Mouse (Mus musculus): Measurements from ENCODE around the gene Gramd1c.
A peak's percentile ranks its signal among the peaks of the same experiment; 100 is the strongest.

Gene Gramd1c

DNA sequence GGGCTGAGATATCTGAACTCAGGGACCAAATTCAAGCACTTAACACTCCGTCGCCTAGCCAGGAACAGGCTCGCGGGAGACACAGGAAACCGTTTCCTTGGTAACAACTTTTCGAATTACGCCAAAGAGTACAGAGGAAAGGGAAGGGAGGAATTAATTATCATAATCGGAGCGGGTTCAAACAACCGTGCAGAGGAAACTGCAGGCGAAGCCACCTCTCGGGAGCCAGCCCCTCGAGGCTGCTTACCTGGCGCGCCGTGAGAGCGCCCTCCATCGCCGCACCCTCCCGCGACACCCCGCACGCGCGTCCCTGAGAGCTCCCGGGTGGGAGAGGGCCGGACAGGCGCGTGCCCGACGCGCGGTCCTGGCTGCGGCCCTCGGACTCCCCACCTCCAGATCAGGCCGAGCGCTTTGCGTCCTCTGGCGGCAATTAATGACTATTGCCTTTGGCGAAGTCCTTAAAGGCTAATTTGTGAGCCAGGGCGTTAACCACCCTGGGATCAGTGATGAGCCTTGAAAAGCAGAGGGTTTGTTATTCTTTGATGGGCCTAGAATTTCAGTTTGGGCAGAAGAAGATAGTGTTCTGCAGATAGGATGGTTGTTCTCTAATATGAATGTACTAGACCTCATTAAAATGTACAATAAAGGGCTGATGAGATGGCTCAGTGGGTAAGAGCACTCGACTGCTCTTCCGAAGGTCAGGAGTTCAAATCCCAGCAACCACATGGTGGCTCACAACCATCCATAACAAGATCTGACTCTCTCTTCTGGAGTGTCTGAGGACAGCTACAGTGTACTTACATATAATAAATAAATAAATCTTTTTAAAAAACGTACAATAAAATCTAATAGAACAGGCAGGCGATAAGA is at the start of gene Gramd1c:
Gene Gramd1c (minus strand): TSS at position 321 of the 870 bp plus-strand sequence.
- DNase-seq (ENCODE audit: extremely low spot score, low read depth, low spot score) = peak; percentile 39

DNA sequence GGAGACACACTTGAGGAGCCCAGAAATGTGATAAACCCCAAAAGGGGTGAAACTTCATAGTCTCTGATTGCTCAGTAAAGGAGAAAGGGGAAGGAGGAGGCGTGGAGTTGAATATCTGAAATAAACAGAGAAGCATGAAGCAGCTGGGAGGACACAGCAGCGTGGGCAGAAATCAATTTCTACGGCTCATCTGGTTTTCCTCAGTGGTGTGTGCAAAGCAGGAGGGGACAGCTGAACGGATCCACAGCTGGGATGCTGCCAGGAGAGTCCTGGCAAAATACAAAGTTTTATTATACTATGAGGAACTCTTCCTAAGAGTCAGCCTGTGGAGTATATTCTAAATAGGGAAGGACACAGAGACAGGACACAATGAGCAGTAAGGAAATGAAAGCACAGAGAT is 45.9 kb upstream of the Gramd1c start:
- no peak for DNase-seq (ENCODE audit: extremely low spot score, low read depth, low spot score)

DNA sequence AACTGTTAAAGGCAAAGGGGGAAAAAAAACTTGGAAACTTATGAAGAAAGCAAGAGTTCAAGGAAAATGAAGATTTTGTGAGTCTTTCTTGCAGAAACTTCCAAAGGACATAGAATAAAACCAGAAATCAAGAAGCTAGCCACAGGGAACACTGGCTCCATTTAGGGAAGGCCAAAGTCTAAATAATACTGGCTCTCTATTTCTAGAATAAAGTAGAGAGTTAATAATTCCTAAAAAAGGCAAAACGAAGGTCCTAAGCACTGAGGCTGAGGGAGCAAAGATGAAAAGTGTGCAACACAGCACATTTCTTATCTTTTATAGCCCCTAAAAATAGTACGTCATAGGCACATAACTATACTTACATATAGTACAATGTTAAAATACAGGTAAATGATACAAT is 42.1 kb upstream of the Gramd1c start:
- no peak for DNase-seq (ENCODE audit: extremely low spot score, low read depth, low spot score)

DNA sequence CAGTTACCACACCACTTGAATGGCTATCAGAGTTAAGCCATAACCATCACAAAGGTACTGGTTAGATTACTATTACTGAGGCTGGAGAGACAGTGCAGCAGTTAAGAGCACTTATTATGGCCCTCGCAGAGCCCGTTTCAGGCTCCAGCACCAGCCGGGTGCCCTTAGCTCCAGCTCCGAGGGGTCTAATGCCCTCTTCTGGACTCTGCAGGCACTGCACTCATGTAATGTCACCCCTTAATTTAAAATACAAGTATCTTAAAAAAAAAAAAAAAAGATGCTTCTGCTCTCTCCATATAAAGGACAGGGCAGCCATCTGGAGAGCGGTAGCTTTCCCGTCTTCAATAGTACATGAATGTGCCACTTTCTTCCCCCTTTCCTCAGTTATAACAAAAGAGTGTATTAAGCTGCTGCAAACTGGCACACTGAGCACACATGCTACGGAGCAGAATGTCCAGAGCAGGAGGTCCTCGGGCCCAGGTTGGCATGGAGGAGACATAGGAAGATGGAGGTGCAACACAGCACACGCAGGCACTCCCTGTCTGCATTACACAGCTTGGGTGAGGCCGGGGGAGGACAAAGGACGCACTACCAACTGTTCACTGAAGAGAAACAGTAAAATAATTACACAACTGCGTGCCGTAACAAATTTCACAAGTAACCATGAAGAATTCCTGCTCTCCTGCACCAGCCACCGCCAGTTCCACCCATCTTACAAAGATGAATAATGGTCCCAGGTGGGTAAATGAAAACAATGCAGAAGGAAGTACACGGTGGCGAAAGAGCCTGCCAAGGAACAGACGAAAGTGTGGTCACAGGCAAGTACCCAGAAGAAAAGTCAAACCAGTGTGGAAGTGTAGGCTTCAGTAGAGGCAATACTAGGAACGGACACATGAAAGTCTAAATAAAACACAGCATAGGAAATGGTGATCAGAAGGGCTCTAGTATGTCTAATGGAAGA is 40.9 kb upstream of the Gramd1c start:
- DNase-seq (ENCODE audit: extremely low spot score, low read depth, low spot score) = no peak

DNA sequence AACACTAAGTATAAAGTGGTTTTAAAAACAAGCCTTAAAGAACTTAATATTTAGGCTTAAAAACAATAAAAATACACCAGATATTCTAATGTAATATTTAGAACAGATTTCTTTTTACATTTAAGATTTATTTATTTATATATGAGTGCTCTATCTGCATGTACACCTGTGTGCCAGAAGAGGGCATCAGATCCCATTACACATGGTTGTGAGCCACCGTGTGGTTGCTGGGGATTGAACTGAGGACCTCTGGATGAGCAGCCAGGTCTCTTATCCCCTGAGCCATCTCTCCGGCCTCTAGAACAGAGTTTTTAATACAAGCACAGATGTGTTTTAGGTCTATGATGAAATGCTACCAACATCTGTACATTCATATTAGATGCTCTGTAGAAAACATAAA is 39.8 kb upstream of the Gramd1c start:
- DNase-seq (ENCODE audit: extremely low spot score, low read depth, low spot score) = no peak

DNA sequence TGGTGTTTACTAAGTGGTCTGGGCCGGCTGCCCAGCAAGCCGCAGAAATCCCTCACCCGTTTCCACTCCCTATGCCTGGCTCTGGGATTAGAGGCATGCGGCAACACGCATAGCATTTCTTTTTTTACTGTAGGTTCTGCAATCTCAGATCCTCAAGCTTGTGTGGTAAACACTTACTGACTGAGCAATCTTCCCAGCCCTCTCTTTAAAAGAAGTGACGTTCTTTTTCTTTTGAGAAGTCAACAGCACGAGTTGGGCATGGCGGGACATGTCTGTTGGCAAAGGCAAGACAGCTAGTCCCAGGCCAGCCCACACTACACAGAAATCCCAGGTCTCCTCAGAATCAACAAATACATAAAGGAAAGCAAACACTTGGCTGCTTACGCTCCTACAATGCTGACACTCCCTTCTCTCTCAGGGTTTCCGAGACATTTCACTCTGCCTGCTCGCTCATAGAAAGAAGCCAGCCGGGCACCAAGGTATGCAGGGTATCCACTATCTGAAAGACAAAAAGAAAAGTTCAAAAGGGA is 38.1 kb upstream of the Gramd1c start:
- no peak for DNase-seq (ENCODE audit: extremely low spot score, low read depth, low spot score)

DNA sequence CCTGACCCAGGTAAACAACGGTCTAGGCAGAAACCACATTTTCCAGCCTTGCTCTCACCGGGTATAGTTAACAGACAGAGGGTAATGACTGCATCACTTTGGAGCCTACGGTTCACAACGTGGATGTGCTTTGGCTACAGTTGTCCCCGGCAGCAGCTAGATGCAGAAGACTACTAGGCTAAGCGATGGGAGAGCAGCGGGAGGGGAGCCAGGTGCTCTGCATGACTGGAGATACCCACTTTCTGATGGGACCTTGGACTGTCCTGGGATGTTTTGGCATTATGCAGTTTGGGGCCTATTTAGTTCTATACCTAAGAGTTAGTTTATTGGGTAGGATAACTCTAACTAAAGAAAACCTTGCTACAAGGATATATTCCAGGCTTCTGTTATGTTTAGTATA is 36.2 kb upstream of the Gramd1c start:
- no peak for DNase-seq (ENCODE audit: extremely low spot score, low read depth, low spot score)

DNA sequence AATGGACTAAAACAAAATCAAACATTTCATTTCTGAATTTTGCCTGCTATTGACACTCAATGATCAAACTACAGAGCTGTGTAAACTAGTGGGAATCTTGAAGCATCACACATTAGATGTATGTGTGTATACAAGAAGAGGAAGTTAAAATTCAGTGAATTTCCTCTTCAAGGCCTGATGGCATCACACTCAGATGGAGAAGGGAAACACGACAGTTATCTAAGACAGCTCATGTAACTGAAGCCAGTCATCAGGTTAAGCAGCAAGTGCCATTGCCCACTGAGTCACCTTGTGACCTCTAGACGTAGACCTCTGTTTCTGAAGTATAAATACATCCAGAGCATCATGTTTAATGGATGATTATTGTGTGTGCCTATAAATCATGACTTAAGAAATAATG is 24.5 kb upstream of the Gramd1c start:
- no peak for DNase-seq (ENCODE audit: extremely low spot score, low read depth, low spot score)

DNA sequence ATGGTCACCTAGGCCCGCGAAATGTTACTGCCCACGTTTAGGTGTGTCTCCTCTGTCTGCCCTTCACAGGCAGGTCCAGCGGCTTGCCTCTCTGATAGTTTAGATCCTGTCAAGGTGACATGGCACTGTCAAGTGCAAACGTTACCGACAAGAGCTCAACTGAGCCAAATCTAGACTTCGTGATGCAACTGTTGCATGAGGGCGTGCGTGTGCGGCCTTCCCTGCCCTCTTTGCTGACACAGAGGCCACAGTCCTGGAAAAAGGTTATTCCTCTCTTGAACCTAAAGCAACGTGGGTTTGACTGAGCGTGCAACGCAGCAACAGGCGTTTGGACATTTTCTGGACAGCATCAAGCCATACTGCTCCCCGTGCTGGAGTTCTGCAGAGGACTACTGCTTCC is 1.8 kb downstream of the Gramd1c start:
- DNase-seq (ENCODE audit: extremely low spot score, low read depth, low spot score) = no peak

DNA sequence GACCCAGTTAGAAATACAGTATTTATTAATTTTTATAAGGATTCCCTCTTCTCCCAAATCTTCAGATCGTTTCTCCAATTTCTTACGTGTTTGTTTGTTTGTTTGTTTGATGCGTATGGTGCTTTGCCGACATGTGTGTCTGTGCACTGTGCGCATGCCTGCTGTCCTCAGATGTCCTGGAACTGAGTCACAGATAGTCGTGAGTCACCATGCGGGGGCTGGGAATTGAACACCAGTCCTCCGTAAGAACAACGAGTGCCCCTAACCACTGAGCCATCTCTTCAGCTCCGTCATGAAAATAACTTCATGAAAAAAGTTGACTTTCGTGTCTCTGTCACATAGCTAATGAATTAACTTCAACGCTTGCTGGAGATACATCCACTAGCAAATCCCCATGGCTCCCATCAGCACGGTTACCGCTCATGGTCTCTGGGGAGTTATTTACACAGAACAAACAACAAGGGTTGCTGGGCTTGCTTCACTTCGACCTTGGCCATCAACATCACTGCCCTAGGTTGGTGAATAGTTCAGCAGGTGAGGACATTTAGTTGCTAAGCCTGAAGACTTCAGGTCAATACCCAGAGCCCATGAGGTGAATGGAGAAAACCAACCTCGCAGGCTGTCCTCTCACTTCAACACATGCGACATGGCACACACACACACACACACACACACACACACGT is 2.4 kb downstream of the Gramd1c start:
- DNase-seq (ENCODE audit: extremely low spot score, low read depth, low spot score) = no peak

DNA sequence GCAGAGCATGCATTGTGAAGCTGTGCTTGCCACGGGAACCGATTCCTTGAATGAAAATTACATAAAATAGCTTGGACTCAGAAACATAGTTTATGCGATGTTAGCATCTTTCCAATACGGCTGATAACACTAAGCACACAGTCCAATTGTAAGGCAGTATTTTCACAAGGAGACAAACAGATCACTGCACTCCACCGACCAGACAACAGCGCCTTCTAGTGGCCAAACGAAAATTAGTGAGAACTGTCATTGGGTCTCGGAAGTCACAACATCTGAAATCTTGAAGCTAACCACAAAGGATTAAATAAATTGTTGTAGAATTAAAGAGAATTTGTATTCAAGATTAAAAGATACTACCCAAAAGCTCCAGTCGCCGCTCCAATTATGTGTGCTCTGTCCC is 4.4 kb downstream of the Gramd1c start:
- peak; percentile 61 for DNase-seq (ENCODE audit: extremely low spot score, low read depth, low spot score)

DNA sequence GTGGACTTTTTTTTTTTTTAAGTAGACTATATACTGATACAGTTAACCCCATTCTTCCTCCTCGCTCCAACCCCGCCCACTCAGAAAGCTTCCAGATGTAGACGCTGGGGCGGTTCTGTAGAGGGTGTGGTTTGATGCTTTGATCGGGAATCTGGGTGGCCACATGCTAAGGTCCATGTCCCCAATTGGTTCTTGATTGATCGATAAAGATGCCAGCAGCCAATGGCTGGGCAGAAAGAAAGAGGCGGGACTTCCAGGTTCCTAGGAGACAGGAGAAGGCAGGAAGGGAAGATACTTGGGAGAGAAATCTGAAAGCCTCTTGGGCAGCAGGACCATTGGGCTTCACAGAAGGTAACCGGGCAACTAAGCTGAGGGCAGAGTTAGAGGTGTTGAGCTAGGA is 7.4 kb downstream of the Gramd1c start:
- no peak for DNase-seq (ENCODE audit: extremely low spot score, low read depth, low spot score)

DNA sequence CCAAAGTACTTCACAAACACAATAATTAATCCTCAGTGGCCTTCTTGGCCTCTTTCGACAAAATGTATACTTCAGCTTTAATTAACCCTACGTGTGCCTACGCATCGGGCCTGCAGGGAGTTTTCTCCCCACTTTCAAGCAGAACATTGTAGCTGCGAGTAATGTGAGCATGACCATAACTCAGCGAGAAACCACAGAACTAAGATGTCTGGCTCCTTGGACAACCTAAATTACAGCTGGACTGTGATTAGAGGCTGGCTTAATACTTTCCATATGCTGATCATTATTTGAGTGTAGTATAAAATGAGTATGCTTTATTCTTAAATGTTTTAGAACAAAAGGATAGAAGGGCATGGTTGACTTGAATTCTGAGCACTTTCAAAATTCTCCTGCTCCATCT is 9.9 kb downstream of the Gramd1c start:
- peak; percentile 33 for DNase-seq (ENCODE audit: extremely low spot score, low read depth, low spot score)

DNA sequence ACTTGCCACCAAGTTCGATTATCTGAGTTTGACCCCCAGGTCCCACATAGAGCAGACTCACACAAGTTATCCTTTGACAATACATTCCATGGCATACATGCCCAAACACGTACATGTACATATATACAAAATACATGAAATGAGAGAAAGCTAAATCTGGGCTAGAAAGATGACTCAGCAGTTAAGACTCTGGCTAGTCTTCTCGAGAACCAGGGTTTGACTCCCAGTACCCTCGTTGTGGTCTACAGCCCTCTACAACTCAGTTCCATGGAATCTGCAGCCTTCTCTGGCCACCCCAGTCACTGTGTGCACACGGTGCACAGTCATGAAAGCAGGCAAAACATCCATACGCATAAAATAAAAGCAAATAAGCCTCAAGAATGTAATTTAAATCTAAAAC is 10.8 kb downstream of the Gramd1c start:
- DNase-seq (ENCODE audit: extremely low spot score, low read depth, low spot score) = no peak

DNA sequence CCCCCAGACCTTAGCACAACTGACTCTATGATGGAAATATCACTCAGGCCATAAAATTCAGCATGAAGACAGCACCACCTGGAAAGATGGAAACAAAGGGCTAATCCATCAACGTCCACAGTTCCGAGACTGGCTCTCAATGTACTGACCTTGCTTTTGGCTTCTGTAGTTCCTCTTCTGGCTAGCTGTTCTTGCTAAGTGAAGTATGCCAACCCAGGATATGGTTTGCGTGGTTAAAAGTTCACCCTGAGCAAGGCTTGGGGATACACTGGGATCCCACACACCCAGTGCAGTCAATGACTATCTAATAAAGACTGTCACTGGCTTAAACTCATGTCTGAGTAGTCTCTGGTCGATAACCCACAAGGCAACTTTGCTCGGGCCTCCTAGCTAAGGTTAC is 13.0 kb downstream of the Gramd1c start:
- DNase-seq (ENCODE audit: extremely low spot score, low read depth, low spot score) = no peak

DNA sequence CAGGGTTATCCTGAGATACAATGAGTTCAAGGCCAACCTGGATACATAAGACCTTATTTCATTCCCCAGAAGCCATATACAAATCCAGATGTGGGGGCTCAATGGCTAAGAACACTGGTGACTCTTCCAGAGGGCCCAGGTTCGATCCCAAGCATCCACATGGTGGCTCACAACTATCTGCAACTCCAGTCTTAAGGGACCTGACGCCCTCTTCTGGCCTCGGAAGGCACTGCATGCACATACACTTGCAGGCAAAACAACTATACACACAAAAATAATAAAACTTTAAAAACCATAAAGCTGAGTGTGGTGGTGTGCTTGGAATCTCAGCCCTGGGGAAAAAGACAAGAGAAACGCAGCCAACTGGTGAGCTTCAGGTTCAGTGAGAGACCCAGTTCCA is 24.0 kb downstream of the Gramd1c start:
- no peak for DNase-seq (ENCODE audit: extremely low spot score, low read depth, low spot score)

DNA sequence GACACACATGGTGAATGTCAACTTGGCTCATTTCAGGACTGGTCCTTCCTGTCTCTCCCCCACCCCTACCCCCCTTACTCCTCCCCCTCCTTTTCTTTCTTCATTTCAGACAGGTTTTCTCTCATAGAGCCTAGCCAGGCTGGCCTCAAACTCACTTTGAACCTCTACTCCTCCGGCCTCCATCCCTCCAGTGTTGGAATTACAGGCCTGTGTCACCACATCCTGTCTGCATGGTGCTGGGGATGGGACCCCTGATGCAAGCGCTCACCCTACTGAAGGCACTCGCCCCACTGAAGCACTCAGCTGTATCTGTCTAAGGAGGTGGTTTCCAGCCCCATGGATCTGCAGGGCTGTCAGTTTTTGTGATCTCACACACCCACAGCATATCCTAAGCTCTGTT is 27.9 kb downstream of the Gramd1c start:
- DNase-seq (ENCODE audit: extremely low spot score, low read depth, low spot score) = no peak

DNA sequence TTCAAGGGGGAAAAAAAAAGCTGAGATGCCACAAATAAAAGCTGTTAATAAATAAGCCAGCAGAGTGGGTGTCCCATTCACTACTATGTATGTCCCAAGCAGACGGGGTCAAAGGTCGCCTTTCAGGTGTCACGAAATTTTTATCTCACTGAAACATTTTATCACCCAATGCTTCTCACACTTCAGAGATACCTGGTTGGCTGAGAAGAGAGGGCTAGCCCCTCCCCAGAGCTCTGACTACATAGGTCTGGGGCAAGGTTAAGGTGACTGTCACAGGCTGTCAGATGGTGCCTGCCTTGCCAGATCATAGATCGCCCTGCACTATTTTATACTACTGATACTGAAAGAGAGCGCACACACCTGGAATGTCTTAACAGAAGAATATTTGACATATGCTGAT is 29.8 kb downstream of the Gramd1c start:
- no peak for DNase-seq (ENCODE audit: extremely low spot score, low read depth, low spot score)

DNA sequence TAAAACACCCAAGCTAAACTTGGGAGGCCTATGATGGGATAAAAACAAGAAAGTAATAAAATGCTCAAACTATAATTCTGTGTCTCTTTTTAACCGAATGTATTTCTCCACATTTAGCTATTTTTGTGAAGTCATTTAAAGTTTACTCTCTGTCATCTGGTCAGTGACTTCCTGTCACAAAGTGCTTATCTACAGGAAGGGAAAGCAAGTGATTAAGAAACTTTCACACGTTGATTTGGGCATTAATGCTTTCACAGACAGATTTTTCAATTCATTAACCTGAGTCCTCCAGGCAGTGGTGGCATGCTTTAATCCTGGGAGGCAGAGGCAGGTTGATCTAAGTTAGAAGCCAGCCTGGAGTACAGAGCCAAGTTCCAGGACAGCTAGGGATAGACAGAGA is 33.9 kb downstream of the Gramd1c start:
- no peak for DNase-seq (ENCODE audit: extremely low spot score, low read depth, low spot score)

DNA sequence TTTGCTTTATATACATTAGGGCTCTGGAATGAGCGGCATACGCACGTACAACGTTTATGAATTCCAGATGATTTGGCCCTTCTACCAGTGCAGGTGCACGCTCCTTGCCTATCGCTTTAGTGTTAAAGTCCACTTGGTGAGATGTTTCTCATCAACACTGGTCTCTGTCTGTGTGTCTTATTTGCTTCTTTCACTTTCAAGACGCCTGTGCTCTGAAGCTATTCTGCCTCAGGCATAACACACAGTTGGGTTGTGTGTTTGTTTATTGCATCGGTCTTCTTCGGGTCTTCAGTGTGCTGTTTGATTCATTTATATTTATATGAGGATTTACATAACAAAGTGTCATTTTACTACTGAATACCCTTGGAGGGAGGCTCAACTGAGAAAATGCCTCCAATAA is 36.3 kb downstream of the Gramd1c start:
- DNase-seq (ENCODE audit: extremely low spot score, low read depth, low spot score) = no peak

DNA sequence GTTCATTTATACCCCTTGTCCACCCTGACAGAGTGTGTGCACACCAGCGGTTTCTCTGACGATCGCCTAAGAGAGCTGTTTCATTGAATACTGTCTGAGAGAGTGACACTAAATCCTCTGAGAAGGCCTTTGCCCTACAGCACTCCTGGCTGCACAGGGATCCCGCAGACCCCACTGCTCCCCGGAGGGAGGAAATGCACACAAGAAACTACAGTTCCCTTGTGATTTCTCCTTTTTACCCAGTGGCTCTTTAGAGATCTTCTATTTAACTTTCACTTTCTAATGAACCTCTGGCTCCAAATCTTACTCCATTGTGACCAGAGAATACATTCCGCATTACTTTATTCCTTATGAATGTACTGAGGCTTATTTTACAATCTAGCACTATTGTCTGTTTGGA is 36.9 kb downstream of the Gramd1c start:
- DNase-seq (ENCODE audit: extremely low spot score, low read depth, low spot score) = no peak
